Mouse (Mus musculus): ENCODE results near the gene Cadm1.

Gene Cadm1

GRCm38 (mm10) chr9:47669206-47669605 lies 139.2 kb downstream of the Cadm1 start:
- no peak for DNase-seq (ENCODE audit: low spot score in 2 of 2)

GRCm38 (mm10) chr9:47671617-47672016 lies 141.6 kb downstream of the Cadm1 start:
- DNase-seq (ENCODE audit: low spot score in 2 of 2) = no peak

DNA sequence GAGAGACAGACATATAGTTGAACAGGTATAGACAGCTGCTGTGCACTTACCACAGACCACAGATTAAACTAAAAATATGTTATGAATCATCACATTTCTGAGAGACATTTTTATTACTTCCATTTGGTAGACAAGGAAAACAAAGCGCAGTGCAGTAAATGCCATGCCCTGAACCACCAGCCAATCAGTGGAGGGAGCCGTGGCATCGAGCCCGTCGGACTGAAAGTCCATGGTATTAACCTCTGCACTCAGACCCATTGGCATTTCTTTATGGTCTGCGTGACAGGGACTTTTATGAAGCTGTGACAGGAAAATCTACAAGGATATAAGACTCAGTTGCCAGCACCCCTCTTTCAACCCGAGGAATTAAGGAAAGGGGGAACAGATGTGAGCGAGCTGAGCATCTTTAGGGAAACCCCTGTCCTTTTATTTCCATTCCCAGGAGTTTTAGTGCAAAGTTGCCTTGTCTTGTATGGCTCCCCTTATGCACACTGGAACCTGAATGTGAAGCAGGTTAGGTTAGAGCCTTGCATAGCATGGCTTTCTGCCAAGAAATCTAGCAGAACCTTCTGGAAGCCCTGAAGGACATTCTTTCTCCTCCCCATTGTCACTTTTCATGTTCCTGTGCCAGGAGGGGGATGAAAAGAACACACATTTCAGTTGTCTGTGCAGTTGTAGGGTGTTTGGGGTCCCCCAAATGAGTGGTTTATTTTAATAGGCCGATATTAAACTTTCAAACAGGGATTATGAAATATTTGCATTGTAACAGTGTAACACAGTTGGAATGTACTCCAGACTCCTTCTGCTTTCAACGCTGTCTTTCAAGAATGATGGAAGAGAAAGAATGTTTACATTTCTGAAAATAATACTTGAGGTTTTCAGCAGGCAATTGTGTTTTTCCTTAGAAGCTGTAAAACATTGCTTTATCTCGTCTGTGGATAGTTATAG lies 145.1 kb downstream of the Cadm1 start:
- DNase-seq (ENCODE audit: low spot score in 2 of 2) = no peak

- no peak for DNase-seq (ENCODE audit: low spot score in 2 of 2)
Observed at GRCm38 (mm10) chr9:47686881-47687280, 156.9 kb downstream of the Cadm1 start.

- no peak for DNase-seq (ENCODE audit: low spot score in 2 of 2)
Observed at GRCm38 (mm10) chr9:47687604-47688003, 157.6 kb downstream of the Cadm1 start.

GRCm38 (mm10) chr9:47688297-47688696 lies 158.3 kb downstream of the Cadm1 start:
- DNase-seq (ENCODE audit: low spot score in 2 of 2) = peak; percentile 15 to 19

DNA sequence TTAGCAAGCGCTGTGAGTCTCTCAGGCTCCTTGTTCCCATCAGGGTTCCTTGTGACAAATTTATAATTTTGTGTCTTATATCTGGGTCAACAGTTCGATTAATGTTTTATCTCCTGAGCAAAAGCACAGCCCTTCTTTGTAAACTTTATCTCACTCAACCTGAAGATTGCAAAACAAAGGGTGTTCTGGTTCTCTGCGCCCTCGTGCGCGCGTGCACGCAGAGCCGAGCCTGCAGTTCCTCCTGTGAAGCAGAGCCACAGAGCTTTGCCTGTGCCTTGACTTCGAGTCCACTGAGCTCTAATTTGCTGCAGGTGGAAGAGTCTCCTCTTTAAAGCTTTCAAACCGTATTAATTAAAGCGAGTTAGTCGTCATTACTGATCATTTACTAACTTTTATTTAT lies 162.9 kb downstream of the Cadm1 start:
- no peak for DNase-seq (ENCODE audit: low spot score in 2 of 2)

DNA sequence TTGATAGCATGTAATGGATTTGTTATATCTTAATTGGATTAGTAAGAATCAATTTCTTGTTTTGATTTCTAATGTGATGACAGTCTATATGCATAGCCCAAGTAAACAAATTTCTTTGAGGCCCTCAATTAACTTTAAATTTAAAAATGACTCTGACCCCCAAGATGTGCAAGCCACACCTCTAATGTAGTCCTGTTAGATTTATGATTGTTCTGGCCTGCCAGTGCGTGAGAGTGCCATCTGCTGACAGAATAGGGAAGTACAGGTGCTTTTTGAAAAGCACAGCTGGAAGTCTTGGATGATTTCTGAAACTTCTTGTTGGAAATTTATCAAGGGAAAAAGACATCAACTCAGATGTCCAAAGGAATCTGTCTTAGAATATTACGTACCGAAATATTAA lies 169.1 kb downstream of the Cadm1 start:
- peak; percentile 8 to 51 for DNase-seq (ENCODE audit: low spot score in 2 of 2)

DNA sequence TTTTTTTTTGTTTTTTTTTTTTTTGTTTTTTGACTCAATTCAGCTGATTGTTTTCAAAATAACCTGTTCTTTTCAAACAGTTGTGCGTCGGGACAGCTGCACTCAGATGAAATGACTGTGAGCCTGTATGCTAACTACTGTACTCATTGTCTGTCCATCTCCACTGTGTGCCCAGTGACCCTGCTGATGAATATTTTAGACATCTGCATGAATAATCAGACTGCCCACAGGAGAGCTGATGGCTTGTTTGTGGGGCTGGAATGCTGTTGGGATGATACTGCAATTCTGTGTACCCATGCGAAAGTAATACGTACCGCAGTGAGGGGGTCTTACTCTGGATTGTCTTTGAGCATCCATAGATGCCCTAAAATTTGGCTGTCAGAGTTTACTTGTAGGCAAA lies 170.0 kb downstream of the Cadm1 start:
- DNase-seq (ENCODE audit: low spot score in 2 of 2) = no peak

DNA sequence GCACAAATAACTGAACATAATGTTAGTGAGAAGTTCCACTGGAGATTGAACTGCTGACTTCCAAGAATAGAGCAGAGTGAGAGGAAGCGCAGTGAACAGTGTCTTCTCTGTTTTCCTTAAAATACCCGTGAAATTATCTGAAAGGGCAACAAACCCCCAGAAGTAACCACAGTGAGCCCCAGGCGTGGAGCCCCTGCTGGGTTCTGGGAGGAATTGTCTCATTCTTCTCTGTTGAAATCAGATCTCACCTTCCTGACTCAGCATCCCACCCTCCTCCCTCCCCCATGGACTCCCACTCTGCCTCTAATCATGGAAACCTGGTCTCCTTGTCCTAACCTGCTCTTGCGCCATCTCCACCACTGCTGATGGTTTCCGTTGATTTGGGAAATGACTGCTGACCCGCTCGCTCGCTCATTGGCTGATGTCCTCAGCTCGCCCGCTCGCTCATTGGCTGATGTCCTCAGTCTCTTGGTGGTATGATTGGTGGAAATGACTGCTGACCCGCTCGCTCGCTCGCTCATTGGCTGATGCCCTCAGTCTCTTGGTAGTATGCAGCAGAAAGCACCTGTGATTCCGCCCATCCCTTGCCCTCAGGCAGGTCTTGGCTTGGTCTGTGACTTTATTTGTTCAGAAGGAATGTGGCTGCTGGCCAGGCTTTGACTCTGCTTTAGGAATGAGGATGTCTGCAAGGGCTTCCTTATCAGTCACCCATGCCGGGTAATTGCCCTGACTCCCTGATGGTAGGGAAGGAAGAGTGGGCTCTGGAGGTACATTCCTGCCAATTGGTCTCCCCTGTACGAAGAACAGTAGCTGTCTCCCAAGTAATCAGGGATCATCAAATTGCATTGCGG lies 173.3 kb downstream of the Cadm1 start:
- DNase-seq (ENCODE audit: low spot score in 2 of 2) = no peak

DNA sequence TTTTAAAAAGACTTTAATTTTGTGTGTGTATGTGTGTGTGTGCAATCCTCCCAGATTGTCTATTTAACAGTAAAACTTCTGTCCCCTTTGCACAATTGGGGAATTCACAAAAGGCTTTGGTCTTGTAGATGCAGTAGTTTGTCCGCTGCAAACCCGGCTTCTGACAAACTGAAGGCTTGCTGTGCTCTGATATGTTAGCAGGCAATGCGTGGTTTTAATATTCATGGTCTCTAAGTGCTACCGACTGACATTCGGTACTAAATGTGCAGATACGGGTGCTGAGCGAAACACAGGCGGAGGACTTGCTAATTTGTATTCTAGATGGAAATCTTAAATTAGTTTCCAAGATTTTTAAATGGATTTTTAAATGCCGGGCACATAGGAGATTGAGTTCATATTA lies 176.4 kb downstream of the Cadm1 start:
- no peak for DNase-seq (ENCODE audit: low spot score in 2 of 2)

- DNase-seq (ENCODE audit: low spot score in 2 of 2) = no peak
Observed at GRCm38 (mm10) chr9:47707326-47707725, 177.4 kb downstream of the Cadm1 start.

DNA sequence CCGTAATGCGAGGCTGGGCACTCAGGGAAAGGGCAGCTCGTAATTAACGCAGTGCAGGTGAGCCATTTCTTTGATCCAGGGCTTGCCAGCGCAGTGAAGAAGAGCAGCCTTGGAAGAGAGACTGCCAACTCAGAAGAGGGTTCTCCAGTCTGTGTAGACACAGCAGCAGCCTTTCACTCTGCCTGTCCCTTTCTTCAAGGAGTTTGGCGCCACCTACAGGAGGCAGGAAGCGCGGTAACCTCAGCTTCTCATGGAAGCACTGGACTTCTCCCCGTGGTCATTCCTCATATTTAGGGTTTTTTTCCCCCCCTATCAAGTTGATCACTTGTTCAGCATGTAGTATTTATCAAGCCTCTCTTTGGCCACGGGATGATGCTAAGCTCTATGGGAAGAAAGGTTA lies 178.3 kb downstream of the Cadm1 start:
- DNase-seq (ENCODE audit: low spot score in 2 of 2) = peak; percentile 24 to 46

DNA sequence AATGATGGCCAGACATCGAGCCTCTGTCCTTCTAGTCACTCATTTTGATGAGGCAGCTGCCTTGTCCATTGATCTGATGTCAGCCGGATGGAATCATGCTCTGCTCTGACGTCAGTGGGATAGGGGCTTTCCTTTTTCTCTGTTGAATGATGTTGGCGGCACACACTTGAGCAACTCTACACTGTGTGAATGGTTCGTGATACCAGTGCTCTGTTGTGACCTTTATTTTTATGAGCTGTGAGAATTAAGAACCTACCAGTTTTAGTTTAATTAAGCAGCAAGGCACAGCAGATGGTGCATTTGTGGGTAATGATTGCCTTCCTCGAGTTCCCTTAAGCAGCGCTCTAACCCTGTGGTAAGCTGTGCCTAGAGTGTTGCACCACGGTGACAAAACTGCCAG lies 181.0 kb downstream of the Cadm1 start:
- DNase-seq (ENCODE audit: low spot score in 2 of 2) = no peak

GRCm38 (mm10) chr9:47714541-47714940 lies 184.6 kb downstream of the Cadm1 start:
- no peak for DNase-seq (ENCODE audit: low spot score in 2 of 2)

GRCm38 (mm10) chr9:47715415-47715814 lies 185.4 kb downstream of the Cadm1 start:
- DNase-seq (ENCODE audit: low spot score in 2 of 2) = no peak

DNA sequence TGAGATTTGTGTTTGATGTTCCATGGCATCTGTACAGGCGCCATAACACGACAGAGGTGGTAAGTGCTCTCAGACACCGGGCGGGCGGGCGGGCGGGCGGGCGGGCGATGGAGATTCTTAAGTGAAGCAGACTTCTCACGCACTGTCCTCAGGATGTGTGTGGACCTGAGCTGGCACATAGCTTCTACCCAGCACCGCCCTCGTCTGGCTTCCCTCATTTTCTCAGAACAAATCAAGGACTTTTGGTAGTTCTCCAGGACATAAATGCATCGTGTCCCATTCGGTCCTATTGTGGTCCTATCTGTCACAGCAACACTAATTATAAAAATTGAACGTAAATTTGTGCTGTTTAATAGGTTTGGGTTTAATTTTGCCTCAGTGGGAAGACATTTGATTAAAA lies 186.9 kb downstream of the Cadm1 start:
- DNase-seq (ENCODE audit: low spot score in 2 of 2) = no peak

- DNase-seq (ENCODE audit: low spot score in 2 of 2) = no peak
Observed at GRCm38 (mm10) chr9:47727611-47728010, 197.6 kb downstream of the Cadm1 start.

GRCm38 (mm10) chr9:47728852-47729251 lies 198.9 kb downstream of the Cadm1 start:
- no peak for DNase-seq (ENCODE audit: low spot score in 2 of 2)

- no peak for DNase-seq (ENCODE audit: low spot score in 2 of 2)
Observed at GRCm38 (mm10) chr9:47730247-47730646, 200.3 kb downstream of the Cadm1 start.

- DNase-seq (ENCODE audit: low spot score in 2 of 2) = peak; percentile 24 to 61
Observed at GRCm38 (mm10) chr9:47733780-47734451, 203.9 kb downstream of the Cadm1 start.

DNA sequence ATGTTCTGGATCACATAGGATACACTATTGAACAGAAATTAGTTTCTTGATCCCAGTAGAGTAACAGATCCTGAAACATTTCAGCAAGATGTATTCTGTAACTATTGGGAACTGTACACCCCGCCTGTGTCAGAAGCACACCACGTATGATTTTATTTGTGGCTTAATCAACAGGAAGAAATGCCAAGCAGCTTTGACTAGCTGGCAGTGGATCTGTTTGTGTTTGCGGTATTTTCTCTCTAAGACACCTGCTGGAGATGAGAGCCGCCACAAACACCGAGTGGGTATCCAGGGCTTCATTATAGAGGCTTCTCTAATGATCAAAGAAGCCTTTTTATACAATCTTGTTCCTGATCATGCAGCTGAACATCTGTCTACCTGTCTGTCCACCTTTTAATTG lies 204.9 kb downstream of the Cadm1 start:
- DNase-seq (ENCODE audit: low spot score in 2 of 2) = no peak

Measured in heart, adult 9 months (tissue).